Comparison of ENCODE assay signal across 19 mouse cellular contexts in the genomic region with DNA sequence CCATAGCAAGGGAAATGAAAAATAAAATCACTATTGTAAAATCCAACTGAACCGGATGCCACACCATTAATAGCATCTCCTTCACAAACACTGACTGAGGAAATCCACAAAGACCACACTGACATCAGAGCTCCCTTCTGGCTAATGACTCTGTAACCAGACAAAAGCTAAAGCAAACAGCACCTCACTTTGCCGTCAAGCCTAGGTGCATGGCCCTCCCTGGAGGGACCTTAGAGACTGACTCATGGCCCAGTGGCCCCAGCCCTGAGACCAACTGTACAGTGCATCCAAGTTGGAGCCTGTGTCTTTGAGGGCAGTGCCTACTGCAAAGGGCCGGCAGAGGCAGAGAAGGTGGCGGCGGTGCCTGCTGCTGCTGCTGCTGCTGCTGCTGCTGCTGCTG.
DNase-seq lines count a peak whose midpoint lies in the region; ATAC-seq lines count a peak whose summit lies in the region.
"Had no signal": no experiment of that assay in that cellular context is flagged by ENCODE, and none has a peak within 500 bp of the region (broad histone marks: within the 10 kb centered on the region; RNA-seq: fewer than 3 reads in every experiment).

No protein-coding gene starts in this region.

- H3K4me1 ChIP-seq in forebrain, embryonic 10.5 days, result peaks cover 11% of the 10 kb centered on the region
- H3K4me1 ChIP-seq in forebrain, embryonic 14.5 days (ENCODE audit: control insufficient read depth, insufficient read depth, low read length), result no peaks in the 10 kb centered on the region
- H3K4me1 ChIP-seq: forebrain, embryonic 15.5 days; midbrain, embryonic 15.5 days had no signal

- ATAC-seq in forebrain, embryonic 14.5 days, result no peak
- peak; percentile 66 for ATAC-seq in granulocyte monocyte progenitor cell, adult 5-6 weeks (replicated peaks; ENCODE audit: poor library complexity, severe bottlenecking)
- ATAC-seq: forebrain, embryonic 15.5 days; hindbrain, postnatal 0 days; midbrain, embryonic 15.5 days; Patski had no signal

- DNase-seq in forebrain, embryonic 10.5 days (ENCODE audit: extremely low spot score, low spot score), result no peak
- DNase-seq in forebrain, embryonic 14.5 days (ENCODE audit: low spot score), result no peak
- peak; percentile 42 for DNase-seq in thymus, postnatal 0 days (ENCODE audit: low spot score)
- no peak for DNase-seq in thymus, adult 18-20 months
- peak; percentile 56 for DNase-seq in naive thymus-derived CD4-positive, alpha-beta T cell, adult 2 months (ENCODE audit: low read depth)
- DNase-seq in frontal cortex, postnatal 14 days (ENCODE audit: low spot score in 2 of 2), result no peak
- DNase-seq in kidney, adult 18-20 months, result no peak
- DNase-seq: cerebellum, postnatal 10 days; kidney, adult 8-10 months; liver; lung, adult 18-20 months; lung, postnatal 36 days; spleen, adult 18-20 months had no signal

- H3K9me3 ChIP-seq in forebrain, embryonic 10.5 days, result no peaks in the 10 kb centered on the region
- no peaks in the 10 kb centered on the region for H3K9me3 ChIP-seq in forebrain, embryonic 14.5 days (replicated peaks; ENCODE audit: control insufficient read depth, low read length)
- H3K9me3 ChIP-seq: forebrain, embryonic 15.5 days; midbrain, embryonic 15.5 days; neural tube, embryonic 12.5 days had no signal

- no peak overlapping the region for H3K4me3 ChIP-seq in forebrain, embryonic 10.5 days
- no peak overlapping the region for H3K4me3 ChIP-seq in forebrain, embryonic 14.5 days (ENCODE audit: low read depth, low read length)
- H3K4me3 ChIP-seq: forebrain, embryonic 15.5 days; midbrain, embryonic 15.5 days; neural tube, embryonic 12.5 days had no signal

- H3K27me3 ChIP-seq in forebrain, embryonic 10.5 days (ENCODE audit: poor library complexity, severe bottlenecking), result no peaks in the 10 kb centered on the region
- no peaks in the 10 kb centered on the region for H3K27me3 ChIP-seq in forebrain, embryonic 14.5 days (replicated peaks; ENCODE audit: control insufficient read depth, insufficient read depth, low read length)
- H3K27me3 ChIP-seq: forebrain, embryonic 15.5 days; midbrain, embryonic 15.5 days; neural tube, embryonic 12.5 days; Patski had no signal

- WGBS in forebrain, embryonic 10.5 days, result 73% methylated on average over 5 of the region's 5 CpGs
- WGBS in forebrain, embryonic 14.5 days, result 58% methylated on average over 5 of the region's 5 CpGs

- no peaks in the 10 kb centered on the region for H3K36me3 ChIP-seq in forebrain, embryonic 10.5 days (replicated peaks)
- H3K36me3 ChIP-seq in forebrain, embryonic 14.5 days (ENCODE audit: control insufficient read depth, insufficient read depth, low read length), result no peaks in the 10 kb centered on the region
- H3K36me3 ChIP-seq: forebrain, embryonic 15.5 days; midbrain, embryonic 15.5 days; neural tube, embryonic 12.5 days had no signal

- 0 out of 2 replicates have a peak overlapping the region, but pooled peaks have one; percentile 20 for H3K27ac ChIP-seq in forebrain, embryonic 10.5 days
- H3K27ac ChIP-seq in forebrain, embryonic 14.5 days (ENCODE audit: low read depth, low read length), result no peak overlapping the region
- H3K27ac ChIP-seq: forebrain, embryonic 15.5 days; hindbrain, postnatal 0 days; midbrain, embryonic 15.5 days; neural tube, embryonic 12.5 days had no signal

- no peak overlapping the region for H3K4me2 ChIP-seq in forebrain, embryonic 14.5 days (ENCODE audit: low read length)
- H3K4me2 ChIP-seq: forebrain, embryonic 15.5 days; midbrain, embryonic 15.5 days; neural tube, embryonic 12.5 days had no signal

- H3K9ac ChIP-seq in forebrain, embryonic 14.5 days (ENCODE audit: low read length), result no peak overlapping the region
- H3K9ac ChIP-seq: forebrain, embryonic 15.5 days; midbrain, embryonic 15.5 days; neural tube, embryonic 12.5 days had no signal

Comparison
In these comparisons a context has a peak if more than half of its experiments do, and no peak if none do; other contexts are left out.
1. DNase-seq: peak in thymus, postnatal 0 days (single experiment) and naive thymus-derived CD4-positive, alpha-beta T cell, adult 2 months (single experiment); none in forebrain, embryonic 10.5 days (single experiment), forebrain, embryonic 14.5 days (single experiment), thymus, adult 18-20 months (0 of 2), frontal cortex, postnatal 14 days (0 of 2) and kidney, adult 18-20 months (single experiment).